Mouse (Mus musculus): ENCODE measurements at regions not wholly inside any gene's neighbourhood (a gene's known extent, or its start where the extent isn't known, plus 50 kb on each side); places are given as distances from the start of the nearest gene placed in this dataset.

DNA sequence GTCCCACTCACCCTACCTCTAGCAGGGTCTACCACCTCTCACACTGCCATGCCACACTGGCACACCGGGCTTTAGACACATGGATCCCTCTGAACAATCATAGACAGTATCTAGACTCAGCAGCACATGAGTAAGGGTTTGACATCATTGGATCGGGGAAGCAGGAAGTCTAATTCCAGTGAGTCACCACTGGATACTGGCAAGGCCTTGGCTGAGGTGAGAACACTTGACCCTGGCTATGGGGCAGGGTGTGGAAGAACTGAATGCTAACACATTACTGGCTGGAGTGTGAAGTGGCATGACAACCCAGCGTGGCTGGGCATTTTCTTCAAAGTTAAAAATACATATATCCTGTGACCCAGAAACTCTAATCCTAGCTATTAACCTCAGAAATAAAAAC, 114.4 kb downstream of the H2afy start:
- no peak for DNase-seq (ENCODE audit: low spot score in 2 of 2)

DNA sequence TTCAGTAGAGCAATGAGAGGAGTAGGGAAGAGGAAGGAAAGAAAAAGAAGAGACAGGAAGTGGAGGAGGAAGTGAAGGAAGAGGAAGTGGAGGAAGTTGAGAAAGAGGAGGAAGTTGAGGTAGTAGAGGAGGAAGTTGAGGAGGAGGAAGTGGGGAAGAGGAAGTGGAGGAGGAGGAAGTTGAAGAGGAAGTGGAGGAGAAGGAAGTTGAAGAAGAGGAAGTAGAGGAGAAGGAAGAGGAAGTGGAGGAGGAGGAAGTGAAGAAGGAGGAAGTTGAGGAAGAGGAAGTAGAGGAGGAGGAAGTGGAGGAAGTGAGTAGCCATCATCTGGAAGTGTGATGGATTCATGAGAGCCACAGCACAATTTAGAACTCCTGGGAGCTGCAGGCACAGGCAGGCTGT, 122.2 kb downstream of the H2afy start:
- no peak for DNase-seq (ENCODE audit: low spot score in 2 of 2)

DNA sequence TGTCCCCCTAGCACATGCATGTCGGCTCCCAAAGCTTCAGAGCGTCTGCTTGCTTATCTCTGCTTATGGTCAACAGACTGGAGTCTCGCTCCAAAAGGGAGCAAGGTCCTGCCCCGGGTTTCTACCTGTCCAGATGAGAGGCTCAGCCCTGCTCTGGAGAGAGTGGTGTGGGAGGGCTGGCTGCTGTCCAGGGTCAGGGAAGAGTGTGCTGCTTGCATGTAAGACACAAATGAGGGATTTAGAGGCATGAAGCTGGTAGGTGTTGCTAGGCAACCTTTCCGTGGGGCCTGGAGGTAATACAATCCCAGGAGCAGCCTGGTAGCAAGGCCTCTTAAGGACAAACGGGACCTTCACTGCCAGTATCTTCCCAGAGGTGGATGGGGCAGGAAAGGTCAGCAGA, 125.7 kb downstream of the H2afy start:
- DNase-seq (ENCODE audit: low spot score in 2 of 2) = no peak

DNA sequence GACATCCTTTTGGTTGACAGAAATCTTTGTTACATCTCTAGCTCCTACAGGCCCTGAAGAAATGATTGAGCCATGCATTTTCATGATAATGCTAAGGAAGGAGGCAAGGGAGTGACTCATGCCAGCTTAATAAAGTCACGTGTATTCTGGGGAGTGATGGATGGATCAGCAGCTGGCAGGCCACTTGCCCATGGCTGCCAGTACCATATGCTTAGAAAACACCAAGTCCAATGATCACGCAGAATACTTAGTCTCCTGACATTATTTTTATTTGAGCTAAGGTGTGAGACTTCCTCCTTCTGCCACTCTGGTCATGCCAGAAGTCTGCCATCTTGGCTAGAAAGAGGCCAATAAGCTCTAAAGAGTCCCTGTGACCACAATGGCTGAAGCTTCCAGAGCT, 129.3 kb downstream of the H2afy start:
- no peak for DNase-seq (ENCODE audit: low spot score in 2 of 2)

DNA sequence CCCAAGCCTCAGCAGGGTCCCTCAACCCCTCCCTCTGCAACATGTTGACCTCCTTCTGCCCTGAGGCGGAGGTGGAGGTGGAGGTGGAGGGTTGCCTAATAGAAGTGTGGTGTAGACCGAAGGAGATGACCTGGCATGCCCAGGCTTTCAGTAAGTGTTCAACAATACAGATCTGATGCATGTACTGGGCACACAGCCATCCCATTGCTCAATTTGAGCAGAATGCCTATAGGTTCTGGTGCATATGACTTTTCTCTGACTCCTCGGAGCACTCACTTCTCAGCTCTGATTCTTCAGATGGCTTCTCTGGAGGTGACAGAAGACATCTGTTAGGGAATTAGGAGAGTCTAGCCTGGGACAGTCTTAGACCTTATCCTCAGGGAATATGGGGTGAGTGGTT, 130.4 kb downstream of the H2afy start:
- no peak for DNase-seq (ENCODE audit: low spot score in 2 of 2)

DNA sequence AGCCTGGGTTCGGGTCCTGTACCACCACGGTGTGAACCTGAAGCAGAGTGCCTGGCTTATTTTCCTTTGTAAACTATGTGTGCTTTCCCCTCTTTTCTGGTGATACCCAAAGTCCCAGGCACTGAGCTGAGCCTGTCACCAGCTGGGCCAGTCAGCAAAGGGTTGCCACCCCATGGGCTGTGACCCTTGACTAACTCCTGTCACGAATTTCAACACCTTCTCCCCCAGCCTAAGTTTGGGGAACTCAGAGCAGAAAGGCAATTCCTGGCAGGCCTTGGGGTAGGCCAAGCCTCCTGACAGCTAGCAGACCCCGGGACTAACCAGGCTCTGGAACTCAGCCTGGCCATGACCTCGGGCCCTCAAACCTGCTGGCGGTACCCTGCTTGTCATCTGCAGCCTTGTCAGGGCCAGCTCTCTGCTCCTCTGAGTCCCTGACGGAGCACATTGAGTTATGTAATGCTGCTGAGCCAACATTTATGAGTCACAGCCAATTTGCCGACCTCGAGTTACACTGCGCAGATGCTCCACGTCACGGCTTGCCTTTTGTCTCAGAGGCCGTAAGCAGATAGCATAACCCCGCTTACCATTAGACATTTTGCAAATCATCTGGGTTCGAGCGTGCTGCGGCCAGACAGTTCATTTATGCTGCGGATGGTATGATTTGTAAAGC, 132.3 kb downstream of the H2afy start:
- peak; percentile 62 to 69 for DNase-seq (ENCODE audit: low spot score in 2 of 2)

DNA sequence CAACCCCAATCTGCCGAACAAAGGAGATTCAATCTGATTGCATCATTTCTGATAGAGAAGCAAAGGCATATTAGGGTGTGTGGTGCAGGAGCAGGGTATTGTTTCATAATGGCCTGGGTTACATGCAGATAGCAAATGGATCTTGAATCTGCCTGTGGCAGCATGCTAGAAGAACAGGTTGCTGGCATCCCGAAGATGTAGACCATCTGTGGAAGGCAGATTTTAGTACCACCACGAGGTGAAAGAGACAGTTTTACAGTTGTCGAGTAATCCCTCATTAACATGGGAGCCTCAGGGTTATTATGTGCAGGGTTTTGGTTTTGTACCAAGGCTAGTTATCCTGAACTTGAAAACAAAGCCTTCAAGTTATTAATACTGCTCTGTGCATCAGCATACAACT, 140.9 kb downstream of the H2afy start:
- no peak for DNase-seq (ENCODE audit: low spot score in 2 of 2)

DNA sequence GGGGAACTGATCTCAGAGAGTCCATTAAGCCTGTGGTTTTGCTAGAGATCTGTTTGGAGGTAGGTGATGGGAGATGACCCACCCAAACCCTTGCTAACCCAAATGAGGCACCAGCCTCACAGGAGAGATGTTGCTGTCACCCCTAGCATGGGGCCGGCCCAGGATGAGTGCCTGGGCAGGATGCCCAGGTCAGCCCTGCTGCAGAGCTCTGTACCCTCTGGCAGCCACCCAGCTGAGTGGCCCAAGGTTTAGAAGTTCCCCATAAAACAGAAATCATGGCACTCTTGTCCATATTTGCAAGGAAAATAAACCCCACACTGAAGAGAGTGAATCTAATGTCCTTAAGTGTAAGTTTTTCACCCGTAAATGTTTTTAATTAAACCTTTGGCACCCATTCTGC, 141.7 kb downstream of the H2afy start:
- no peak for DNase-seq (ENCODE audit: low spot score in 2 of 2)

DNA sequence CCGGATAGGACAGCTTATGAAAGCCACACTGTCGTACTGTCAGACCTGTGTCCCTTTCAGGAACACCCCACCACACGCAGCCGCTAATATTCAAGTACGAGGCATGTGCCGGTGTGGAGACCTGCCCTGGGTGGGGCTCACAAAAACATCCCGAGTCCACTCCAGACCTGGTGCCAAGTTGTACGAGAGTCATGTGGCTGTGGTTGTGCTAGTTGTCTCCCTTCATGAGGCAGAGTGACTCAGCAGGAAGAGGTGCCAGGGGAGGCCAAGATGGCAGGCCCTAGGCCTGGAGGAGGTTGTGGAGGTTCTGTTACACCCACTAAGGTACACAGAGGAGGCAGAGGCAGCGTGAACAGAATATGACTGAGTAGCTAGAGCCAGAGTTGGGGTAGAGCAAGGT, 143.5 kb downstream of the H2afy start:
- DNase-seq (ENCODE audit: low spot score in 2 of 2) = no peak

DNA sequence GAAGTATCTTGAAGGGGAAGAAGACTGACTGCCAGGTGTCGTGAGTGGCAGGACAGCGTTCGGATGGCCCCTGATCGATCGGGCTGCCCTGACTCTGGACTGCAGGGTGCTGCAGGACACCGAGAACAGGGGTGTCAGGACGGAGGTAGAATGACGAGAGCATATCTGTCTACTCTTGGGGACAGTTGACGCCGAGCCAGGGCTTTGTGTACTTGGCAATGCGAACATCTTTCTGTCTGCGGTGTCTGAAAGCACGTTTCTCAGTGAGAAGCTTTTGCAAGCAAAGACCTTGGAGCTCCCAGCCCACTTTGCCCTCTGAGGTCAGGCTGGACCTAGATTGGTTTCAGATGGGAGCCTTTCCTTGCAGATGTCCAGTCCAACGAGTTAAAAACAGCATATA, 144.9 kb downstream of the H2afy start:
- no peak for DNase-seq (ENCODE audit: low spot score in 2 of 2)

DNA sequence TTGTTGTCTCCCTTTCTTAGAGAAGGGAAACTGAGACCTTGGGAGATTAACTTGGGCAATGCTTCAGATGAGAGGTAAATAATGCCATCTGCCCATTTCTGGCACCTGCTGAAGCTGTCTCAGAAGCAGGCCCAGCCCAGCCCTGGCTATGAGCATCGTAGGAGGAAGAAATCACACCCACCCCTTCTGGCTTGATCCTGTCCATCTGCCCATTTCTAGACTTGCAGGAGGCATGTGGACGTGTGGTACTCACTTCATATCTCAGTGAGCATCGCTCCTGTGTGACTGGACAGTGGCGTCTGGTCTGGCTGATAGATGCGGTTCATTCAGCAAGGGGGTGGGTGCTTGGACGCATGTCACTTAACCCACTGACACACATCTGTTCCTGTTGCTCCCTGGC, 146.0 kb downstream of the H2afy start:
- peak; percentile 29 to 43 for DNase-seq (ENCODE audit: low spot score in 2 of 2)

DNA sequence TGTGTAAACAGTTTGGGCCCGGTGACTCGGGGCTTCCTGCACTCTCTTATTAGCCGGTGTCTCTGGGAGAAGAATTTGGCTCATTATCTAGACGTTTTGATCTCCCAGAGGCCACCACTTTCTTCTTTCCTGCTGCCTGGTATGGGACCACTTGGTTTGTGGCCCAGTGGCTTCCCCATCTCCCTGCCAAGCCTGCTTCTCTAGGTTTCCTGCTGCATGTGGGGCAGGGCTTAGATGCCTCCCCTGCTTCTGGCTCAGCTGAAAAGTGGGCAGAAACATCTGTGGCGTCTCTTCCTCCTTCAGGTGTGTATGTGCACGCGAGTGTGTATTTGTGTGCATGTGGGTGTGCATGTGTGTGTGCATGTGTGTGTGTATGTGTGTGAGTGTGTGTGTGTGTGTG, 146.8 kb downstream of the H2afy start:
- DNase-seq (ENCODE audit: low spot score in 2 of 2) = no peak

DNA sequence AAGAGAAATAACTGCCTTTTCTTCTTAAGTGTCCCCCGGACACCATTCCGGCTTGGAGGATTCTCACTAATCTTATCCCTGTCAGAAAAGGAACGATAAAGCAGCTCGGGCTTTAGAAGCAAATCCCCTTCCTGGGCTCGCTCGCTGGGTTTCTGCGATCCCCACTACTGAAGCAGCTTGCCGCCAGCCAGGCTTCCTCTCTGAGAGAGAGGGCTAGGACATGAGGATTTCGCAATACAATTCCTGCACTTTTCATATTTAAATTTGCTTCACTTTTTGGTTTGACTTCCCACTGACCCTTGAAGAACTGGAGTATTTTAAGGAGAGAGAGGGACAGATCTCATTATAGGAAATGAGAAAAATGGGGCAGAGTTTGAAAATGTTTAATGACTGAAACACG, 149.4 kb upstream of the Pitx1 start:
- no peak for DNase-seq (ENCODE audit: low spot score in 2 of 2)

DNA sequence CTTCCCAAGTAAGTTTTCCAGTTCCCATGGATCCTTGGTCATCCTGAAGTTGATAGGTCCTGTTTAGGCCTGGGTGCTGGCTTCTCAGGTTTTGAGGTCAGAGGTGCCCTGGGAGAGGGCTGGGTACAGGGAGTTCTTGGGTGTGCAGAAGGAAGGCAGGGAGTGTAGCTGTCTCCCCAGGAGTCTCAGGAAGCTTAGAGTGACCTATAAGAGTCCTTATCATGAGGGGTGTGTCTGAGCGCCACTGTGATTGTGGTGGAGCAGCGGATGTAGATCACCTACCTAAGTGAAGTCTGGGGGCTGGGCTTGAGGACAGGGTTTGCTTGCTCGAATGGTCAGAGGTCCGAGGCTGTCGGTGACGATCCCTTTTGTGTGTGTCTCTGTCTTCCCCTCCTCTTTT, 148.8 kb upstream of the Pitx1 start:
- DNase-seq (ENCODE audit: low spot score in 2 of 2) = no peak

DNA sequence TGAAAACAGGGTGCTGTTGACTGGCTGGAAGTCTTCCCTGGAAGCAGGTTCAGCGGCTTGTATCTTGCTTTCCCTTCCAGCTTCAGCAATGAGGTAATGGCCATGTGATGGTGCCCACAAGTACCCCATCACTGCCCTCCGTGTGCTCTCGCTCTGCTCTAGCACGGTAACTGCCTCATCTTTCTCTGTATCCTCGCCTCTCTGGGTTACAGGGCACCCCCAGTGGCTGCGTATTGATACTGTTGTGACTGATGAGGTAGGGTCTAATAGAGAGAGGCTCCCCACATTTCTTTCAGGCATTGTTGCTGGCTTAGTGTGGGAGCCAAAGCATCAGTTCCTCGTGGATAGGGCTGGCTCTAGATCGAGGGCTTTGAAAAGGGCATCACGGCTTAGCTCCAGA, 147.9 kb upstream of the Pitx1 start:
- DNase-seq (ENCODE audit: low spot score in 2 of 2) = no peak

DNA sequence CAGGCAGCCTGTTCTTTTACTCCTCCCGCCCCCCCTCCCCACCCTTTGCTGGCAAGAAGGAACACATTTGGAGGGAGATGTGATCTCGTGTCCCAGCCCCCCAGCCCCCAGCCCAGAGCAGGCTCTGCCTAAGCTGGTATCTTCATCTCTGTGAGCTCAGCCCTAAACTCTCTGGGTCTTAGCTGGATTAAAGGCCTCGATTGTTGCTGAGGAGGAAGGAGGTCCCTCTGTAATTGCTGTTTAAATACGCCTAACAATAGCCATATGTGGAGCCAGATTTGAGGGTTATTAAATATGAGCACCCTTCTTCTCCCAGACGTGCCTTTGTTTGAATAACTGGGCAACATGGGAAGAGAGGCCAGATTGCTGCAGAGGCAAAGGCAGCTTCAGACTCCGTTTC, 145.0 kb upstream of the Pitx1 start:
- DNase-seq (ENCODE audit: low spot score in 2 of 2) = no peak

DNA sequence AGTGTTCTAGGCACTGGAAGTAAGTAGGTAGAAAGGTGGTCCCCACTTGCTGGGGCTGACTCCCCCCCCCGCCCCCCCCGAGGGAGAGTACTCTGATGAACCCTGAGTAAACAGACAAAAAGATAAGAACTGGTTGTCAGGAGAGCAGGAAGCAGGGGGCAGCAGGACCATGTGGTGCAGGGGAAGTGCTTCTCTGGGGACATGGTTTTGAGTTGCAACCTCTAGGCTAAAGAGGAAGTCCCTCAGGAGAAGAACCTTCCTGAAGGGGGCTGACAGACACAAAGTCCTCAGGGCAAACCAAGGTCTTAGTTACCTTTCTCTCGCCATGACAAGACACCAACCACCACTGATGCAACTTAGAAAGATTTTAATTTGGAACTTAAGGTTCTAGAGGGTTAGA, 141.9 kb upstream of the Pitx1 start:
- no peak for DNase-seq (ENCODE audit: low spot score in 2 of 2)

DNA sequence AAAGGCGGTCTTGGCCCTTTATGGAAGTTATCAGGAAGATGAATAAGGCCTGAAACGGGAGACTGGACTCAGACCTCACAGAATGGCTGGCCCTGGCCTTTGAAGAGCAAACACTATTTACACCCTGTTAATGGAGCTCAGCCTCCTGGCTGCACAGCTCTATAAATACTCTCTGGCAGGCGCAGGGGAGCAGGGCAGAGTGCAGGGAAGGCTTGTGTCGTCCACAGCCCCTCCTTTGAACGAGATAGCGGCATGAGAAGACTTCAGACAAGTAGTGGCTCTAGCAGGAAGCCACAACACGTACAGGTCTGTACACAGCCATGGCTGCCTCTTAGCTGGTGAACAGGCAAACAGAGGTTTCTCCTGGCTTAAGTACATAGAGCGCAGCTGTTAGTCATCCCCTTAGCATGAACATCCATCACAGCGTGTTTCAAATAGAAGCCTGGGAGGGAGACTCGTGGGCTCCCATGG, 141.0 kb upstream of the Pitx1 start:
- DNase-seq (ENCODE audit: low spot score in 2 of 2) = no peak

DNA sequence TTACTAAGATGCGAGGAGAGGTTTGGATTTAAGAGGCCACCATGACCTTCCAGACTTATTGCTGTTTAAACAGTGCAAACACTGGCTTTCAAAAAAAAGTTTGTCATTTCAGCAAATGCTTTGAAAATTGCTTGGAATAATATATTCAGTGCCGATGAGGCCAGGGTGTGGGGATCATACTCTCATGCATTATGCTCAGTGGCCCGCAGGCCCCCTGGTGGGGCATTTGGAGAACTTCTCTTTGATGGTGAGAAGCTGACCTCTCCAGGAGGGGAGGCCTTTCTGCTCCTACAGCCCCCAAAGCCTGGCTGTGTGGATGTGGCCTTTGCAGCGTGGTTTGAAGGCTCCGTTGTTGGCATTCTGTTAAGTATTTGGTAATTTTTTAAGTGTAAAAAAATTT, 138.1 kb upstream of the Pitx1 start:
- no peak for DNase-seq (ENCODE audit: low spot score in 2 of 2)

DNA sequence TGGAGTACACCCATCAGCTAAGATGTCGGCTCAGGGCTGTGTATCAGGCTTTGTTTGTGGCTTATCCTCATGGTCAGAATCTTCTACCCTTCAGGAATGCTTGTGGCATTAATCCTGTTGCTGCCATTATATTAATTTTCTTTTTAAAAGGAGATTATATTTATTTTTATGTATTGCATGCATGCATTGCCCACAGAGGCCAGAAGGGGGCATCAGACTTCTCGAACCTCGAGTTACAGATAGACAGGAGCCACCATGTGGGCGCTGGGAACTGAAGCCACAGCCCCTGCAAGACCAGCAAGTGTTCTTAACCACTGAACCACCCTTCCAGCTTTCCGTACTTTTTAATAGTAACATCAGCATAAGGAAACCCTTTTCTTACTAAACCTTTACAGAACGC, 134.7 kb upstream of the Pitx1 start:
- no peak for DNase-seq (ENCODE audit: low spot score in 2 of 2)

DNA sequence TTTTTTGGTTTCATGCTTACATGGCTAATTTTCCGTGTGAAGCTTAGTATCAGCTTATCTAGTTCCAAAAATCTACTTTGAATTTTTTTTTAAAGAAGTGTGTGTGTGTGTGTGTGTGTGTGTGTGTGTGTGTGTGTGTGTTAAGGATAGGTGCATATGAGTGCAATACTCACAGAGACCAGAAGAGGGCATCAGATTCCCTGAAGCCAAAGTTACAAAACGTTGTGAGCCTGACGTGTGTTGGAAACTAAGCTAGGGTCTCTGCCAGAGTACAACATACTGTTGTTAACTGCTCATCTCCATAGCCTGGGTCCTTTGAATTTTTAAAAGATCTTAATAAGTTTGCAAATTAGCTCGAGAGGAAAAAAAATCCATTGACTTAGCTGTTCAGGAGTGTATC, 133.5 kb upstream of the Pitx1 start:
- no peak for DNase-seq (ENCODE audit: low spot score in 2 of 2)

DNA sequence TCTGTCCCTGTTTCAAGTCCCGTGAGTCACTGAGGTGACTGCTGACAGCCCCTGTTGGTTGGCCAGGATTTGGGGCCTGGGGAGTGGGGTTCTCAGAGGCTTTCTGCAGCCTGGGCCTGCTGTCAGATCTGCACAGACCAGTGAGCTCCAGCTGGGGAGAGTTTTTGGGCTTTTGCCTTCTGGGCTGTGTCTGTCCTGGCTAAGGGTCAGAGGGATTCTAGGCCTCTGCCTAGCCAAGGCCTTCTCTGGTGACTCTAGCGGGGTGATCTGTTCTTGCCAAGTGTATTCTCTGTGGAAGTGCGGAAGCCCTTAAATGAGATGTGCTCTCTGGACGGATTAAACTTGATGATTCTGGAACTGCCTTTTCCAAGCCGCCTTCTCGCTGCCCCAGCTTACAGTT, 131.2 kb upstream of the Pitx1 start:
- no peak for DNase-seq (ENCODE audit: low spot score in 2 of 2)

DNA sequence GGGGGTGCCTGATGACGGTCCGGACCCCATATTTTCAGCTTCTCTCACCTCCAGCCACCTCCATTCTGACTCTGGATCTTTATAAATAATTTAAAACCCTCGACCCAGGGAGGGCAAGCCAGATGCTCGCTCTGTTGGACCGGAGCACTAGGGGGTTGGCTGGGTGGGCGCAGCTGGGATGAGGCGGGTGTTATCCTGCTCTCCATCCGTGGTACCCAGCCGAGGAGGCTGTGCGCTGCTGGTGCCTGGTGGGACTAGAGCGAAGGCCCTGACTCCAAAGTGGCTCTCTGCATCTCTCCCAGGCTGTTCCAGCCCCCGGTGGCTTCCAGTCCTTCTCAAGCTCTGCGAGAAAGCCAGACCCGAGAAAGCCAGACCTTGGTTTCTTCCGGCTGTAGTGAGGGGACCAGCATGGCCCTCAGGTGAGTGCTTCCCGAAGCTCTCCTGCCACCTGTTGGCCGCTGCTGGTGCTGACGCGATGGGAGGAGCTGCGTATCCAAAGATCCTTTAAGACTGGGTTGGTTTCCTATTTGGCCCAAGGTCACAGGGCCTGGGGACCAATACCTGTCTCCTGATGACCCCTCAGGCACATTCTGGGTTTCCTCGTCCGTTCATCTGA, 127.1 kb upstream of the Pitx1 start:
- peak; percentile 64 to 71 for DNase-seq (ENCODE audit: low spot score in 2 of 2)

DNA sequence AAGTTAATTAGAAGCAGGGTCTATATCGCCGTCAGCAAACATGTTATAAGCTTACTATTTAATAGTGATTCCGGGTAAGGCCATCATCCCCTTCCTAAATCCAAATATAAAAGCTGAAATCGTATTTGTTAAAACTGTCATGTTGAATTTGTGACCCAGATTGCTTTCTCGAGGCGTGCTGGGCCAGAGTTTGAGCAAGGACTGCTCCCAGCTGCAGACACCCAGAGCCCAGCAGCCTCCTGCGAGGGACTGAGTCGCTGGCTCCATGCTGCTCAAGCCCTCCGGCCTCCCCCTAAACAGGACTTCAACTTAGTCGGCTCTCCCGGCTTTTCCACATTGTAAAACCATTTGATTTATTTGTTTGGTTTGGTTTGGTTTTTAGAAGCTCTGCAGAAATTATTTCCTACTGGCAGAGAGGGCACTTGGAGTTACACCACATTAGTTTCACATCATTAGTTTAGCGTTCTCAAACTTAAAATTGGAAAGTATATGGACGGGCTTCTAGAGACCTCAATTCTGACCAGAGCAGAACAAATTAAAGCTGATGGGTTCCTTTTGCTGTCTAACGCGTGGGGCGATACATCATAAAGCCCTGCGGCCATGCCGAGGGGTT, 126.4 kb upstream of the Pitx1 start:
- no peak for DNase-seq (ENCODE audit: low spot score in 2 of 2)
